Mouse (Mus musculus) kidney, embryonic 16.5 days (tissue): ENCODE data around the gene Hist2h2aa2. TPM values are rescaled to one million over a fixed set of nuclear protein-coding genes. Genes with fewer than 3 reads are reported as not detected.
A peak's percentile ranks its signal among the peaks of the same experiment; 100 is the strongest.
"Not testable (repeated sequence)": the region's sequence is repeated elsewhere in the genome, so short reads cannot be mapped to it uniquely, and the experiment has no call there.

Source experiments
- ATAC-seq: fragments of 200-750 bp; cut with Nextera tagmentation; 2 replicates; pipeline ENCODE4 v1.8.0; 2017; ENCODE audit warnings: moderate TSS enrichment; ENCODE audit not compliant: low FRiP score, low TSS enrichment
- H3K27ac ChIP-seq: fragments of 300-500 bp; sonication (generic); 2 replicates; pipeline ENCODE4 v1.5.1; 2014; ENCODE audit warnings: low read length
- H3K27me3 ChIP-seq: fragments of 300-500 bp; sonication (generic); 2 replicates; pipeline ENCODE4 v1.6.1; 2014; ENCODE audit warnings: low read length, control low read depth, mixed read lengths; ENCODE audit not compliant: insufficient read depth
- H3K36me3 ChIP-seq: fragments of 300-500 bp; sonication (generic); 2 replicates; pipeline ENCODE4 v1.6.1; 2014; ENCODE audit warnings: low read length, control low read depth, mixed read lengths; ENCODE audit not compliant: insufficient read depth
- H3K4me1 ChIP-seq: fragments of 300-500 bp; sonication (generic); 2 replicates; pipeline ENCODE4 v1.6.1; 2014; ENCODE audit warnings: low read length, control low read depth, mixed read lengths; ENCODE audit not compliant: insufficient read depth
- H3K4me2 ChIP-seq: fragments of 300-500 bp; sonication (generic); replicated peaks from 2 replicates; pipeline ENCODE4 v1.6.1; 2014; ENCODE audit warnings: low read depth, low read length
- H3K4me3 ChIP-seq: fragments of 300-500 bp; sonication (generic); 2 replicates; pipeline ENCODE4 v1.5.1; 2014; ENCODE audit warnings: mild to moderate bottlenecking, low read length
- H3K9ac ChIP-seq: fragments of 300-500 bp; sonication (generic); replicated peaks from 2 replicates; pipeline ENCODE4 v1.6.1; 2014; ENCODE audit warnings: low read length
- H3K9me3 ChIP-seq: fragments of 300-500 bp; sonication (generic); 2 replicates; pipeline ENCODE4 v1.6.1; 2016; ENCODE audit warnings: low read length, control low read depth
- WGBS: fragments of 180-500 bp; shearing (Covaris S2); extraction: QIAGEN DNeasy Blood & Tissue Kit; methylation state at CpG from one replicate; pipeline ENCODE4 v1.1.7; 2014; 5-methylcytosine and 5-hydroxymethylcytosine counted together
- polyA plus RNA-seq: library from polyadenylated mRNA; unstranded; fragments of >200 nt; fragmentation: Nextera tagmentation; extraction: Ambion mirVana; gene quantifications from 2 replicates; pipeline ENCODE4 v1.2.1, GENCODE M21; 2015

The Hist2h2aa2 gene
- polyA plus RNA-seq, 1 experiment from 2014 or later: 49.3 TPM

GRCm38 (mm10) chr3:96248141-96249033 is 8.3 kb upstream of the Hist2h2aa2 start:
- Histone ChIP-seq H3K36me3 (no peaks in the 10 kb centered on the region), H3K27ac (peak overlapping the region; percentile 66), H3K4me3 (peak overlapping the region; percentile 49), H3K27me3 (no peaks in the 10 kb centered on the region), H3K9ac (peak overlapping the region; percentile 52), H3K4me1 (peaks cover 37% of the 10 kb centered on the region), H3K4me2 (peak overlapping the region; percentile 55), H3K9me3 (no peaks in the 10 kb centered on the region)
- ATAC-seq: no peak
- 38% methylated on average over 6 of the region's 6 CpGs for WGBS

- H3K27ac ChIP-seq: peak overlapping the region; percentile 75
- 5% methylated on average over 11 of the region's 11 CpGs for WGBS
- no peak for ATAC-seq
These were observed 7.5 kb upstream of the Hist2h2aa2 start for GRCm38 (mm10) chr3:96247356-96248140.

GRCm38 (mm10) chr3:96246427-96246856 is 6.4 kb upstream of the Hist2h2aa2 start, which contains the start of gene Hist2h3c1:
Gene Hist2h3c1, plus strand, starts transcription at chr3:96246685.
- H3K9me3 ChIP-seq: not testable (repeated sequence)
- peak; percentile 96 for ATAC-seq
- WGBS: 0% methylated on average over 1 of the region's 47 CpGs

More at GRCm38 (mm10) chr3:96247356-96248140, 7.5 kb upstream of the Hist2h2aa2 start:
- Histone ChIP-seq H3K4me1 (peaks cover 37% of the 10 kb centered on the region), H3K9ac (peak overlapping the region; percentile 72), H3K4me3 (peak overlapping the region; percentile 49), H3K9me3 (no peaks in the 10 kb centered on the region), H3K27me3 (no peaks in the 10 kb centered on the region), H3K4me2 (peak overlapping the region; percentile 55), H3K36me3 (no peaks in the 10 kb centered on the region)

GRCm38 (mm10) chr3:96246018-96246417 is 5.9 kb upstream of the Hist2h2aa2 start:
- Histone ChIP-seq H3K9ac (0 out of 2 replicates have a peak overlapping the region, but pooled peaks have one; percentile 55), H3K4me3 (peak overlapping the region; percentile 38), H3K27ac (0 out of 2 replicates have a peak overlapping the region, but pooled peaks have one; percentile 58), H3K4me2 (peak overlapping the region; percentile 23; the same call in 1 of the 2 replicates), H3K4me1 (peaks cover 37% of the 10 kb centered on the region)
- not testable (repeated sequence) for H3K36me3 ChIP-seq, H3K27me3 ChIP-seq, ATAC-seq, H3K9me3 ChIP-seq
- WGBS: 0% methylated on average over 9 of the region's 21 CpGs

More at GRCm38 (mm10) chr3:96246427-96246856, 6.4 kb upstream of the Hist2h2aa2 start, which contains the start of gene Hist2h3c1:
- not testable (repeated sequence) for H3K27me3 ChIP-seq, H3K36me3 ChIP-seq
- Histone ChIP-seq H3K4me2 (peak within 1 kb of the TSS; percentile 55), H3K9ac (peak within 1 kb of the TSS; percentile 72), H3K27ac (peak within 1 kb of the TSS; percentile 75), H3K4me3 (peak within 1 kb of the TSS; percentile 49), H3K4me1 (peaks cover 37% of the 10 kb centered on the region)

- peak within 1 kb of the TSS; percentile 60 for H3K4me3 ChIP-seq
- ATAC-seq: peak; percentile 87
- H3K27ac ChIP-seq: peak within 1 kb of the TSS; percentile 99
- H3K4me1 ChIP-seq: peaks cover 39% of the 10 kb centered on the region
- not testable (repeated sequence) for H3K36me3 ChIP-seq, H3K27me3 ChIP-seq, H3K9me3 ChIP-seq
- WGBS: under 1% methylated on average over 23 of the region's 88 CpGs
- peak within 1 kb of the TSS; percentile 87 for H3K9ac ChIP-seq
- H3K4me2 ChIP-seq: peak within 1 kb of the TSS; percentile 63
These were observed 5.2 kb upstream of the Hist2h2aa2 start, which contains the start of gene Hist2h2aa1 for GRCm38 (mm10) chr3:96245003-96245886. Gene Hist2h2aa1, plus strand, starts transcription at chr3:96245497.

GRCm38 (mm10) chr3:96243921-96244572 is 4.0 kb upstream of the Hist2h2aa2 start:
- H3K9me3 ChIP-seq: no peaks in the 10 kb centered on the region
- ATAC-seq: no peak

GRCm38 (mm10) chr3:96240799-96241197 is 722 bp upstream of the Hist2h2aa2 start:
- Histone ChIP-seq H3K36me3 (no peaks in the 10 kb centered on the region), H3K27me3 (no peaks in the 10 kb centered on the region), H3K9ac (peak overlapping the region; percentile 65; the same call in 1 of the 2 replicates), H3K4me3 (no peak overlapping the region), H3K9me3 (no peaks in the 10 kb centered on the region), H3K4me2 (peak overlapping the region; percentile 24), H3K27ac (peak overlapping the region; percentile 88), H3K4me1 (peaks cover 36% of the 10 kb centered on the region)
- WGBS: 77% methylated on average over 9 of the region's 9 CpGs
- no peak for ATAC-seq

More at GRCm38 (mm10) chr3:96243921-96244572, 4.0 kb upstream of the Hist2h2aa2 start:
- 67% methylated on average over 7 of the region's 7 CpGs for WGBS
- Histone ChIP-seq H3K4me2 (peak overlapping the region; percentile 63), H3K4me1 (peaks cover 31% of the 10 kb centered on the region), H3K4me3 (peak overlapping the region; percentile 60; the same call in 1 of the 2 replicates), H3K27ac (peak overlapping the region; percentile 99), H3K36me3 (no peaks in the 10 kb centered on the region), H3K27me3 (no peaks in the 10 kb centered on the region), H3K9ac (peak overlapping the region; percentile 87)

- Histone ChIP-seq H3K4me1 (peaks cover 30% of the 10 kb centered on the region), H3K27ac (peak within 1 kb of the TSS; percentile 87), H3K4me2 (peak within 1 kb of the TSS; percentile 70), H3K9ac (peak within 1 kb of the TSS; percentile 82), H3K4me3 (peak within 1 kb of the TSS; percentile 63)
- H3K27me3 ChIP-seq, H3K36me3 ChIP-seq, H3K9me3 ChIP-seq: not testable (repeated sequence)
- WGBS: 0% methylated on average over 4 of the region's 68 CpGs
- peak; percentile 95 for ATAC-seq
These were observed 902 bp downstream of the Hist2h2aa2 start, which contains the start of gene Hist2h3c2 for GRCm38 (mm10) chr3:96238954-96239793. Gene Hist2h3c2, minus strand, starts transcription at chr3:96239127.
